Mouse (Mus musculus) activated CD4-positive, CD25-positive, alpha-beta regulatory T cell (primary cell): Measurements from ENCODE around the gene Rpl39. TPM values are rescaled to one million over a fixed set of nuclear protein-coding genes. Genes with fewer than 3 reads are reported as not detected.

Experiments used
- polyA plus RNA-seq, 2 experiments: library from polyadenylated mRNA; unstranded; fragments of 100-300 nt; shearing (Covaris generic); gene quantifications; one replicate each; pipeline ENCODE4 v1.2.1; 2017

Rpl39 gene
- polyA plus RNA-seq, result 100 to 1,000 TPM; 448 to 584 TPM

GRCm38 (mm10) chrX:37084927-37085660 lies at the start of gene Rpl39:
TSS of gene Rpl39 (minus strand) at chrX:37085402.

GRCm38 (mm10) chrX:37126671-37127358 lies 41.6 kb upstream of the Rpl39 start, which contains the start of gene Nkap:
TSS of gene Nkap (plus strand) at chrX:37126795.

GRCm38 (mm10) chrX:37110193-37110880 lies 25.1 kb upstream of the Rpl39 start, which contains the start of gene Upf3b:
TSS of gene Upf3b (minus strand) at chrX:37110322.

GRCm38 (mm10) chrX:37048066-37048889 lies 36.9 kb downstream of the Rpl39 start, which contains the start of gene Sowahd:
TSS of gene Sowahd (plus strand) at chrX:37048845.

Other genes with a start within 250 kb of the Rpl39 start
- gene Ube2a, start 211.5 kb downstream of the Rpl39 start, polyA plus RNA-seq, result 100 to 1,000 TPM; 128 to 143 TPM
- 10 to 100 TPM; 29.5 to 31.0 TPM for gene C330007P06Rik, start 211.3 kb downstream of the Rpl39 start, polyA plus RNA-seq
- 1 to 10 TPM in 1 of 2 experiments, under 1 TPM in 1; 0.48 to 2.1 TPM for gene Nkrf, start 182.5 kb downstream of the Rpl39 start, polyA plus RNA-seq
- 100 to 1,000 TPM; 108 to 117 TPM for gene Sept6, start 93.6 kb downstream of the Rpl39 start, polyA plus RNA-seq
- gene Sowahd, start 36.6 kb downstream of the Rpl39 start, polyA plus RNA-seq, result not detected
- gene Upf3b, start 24.9 kb upstream of the Rpl39 start, polyA plus RNA-seq, result 10 to 100 TPM; 24.7 to 30.3 TPM
- gene Nkap, start 41.4 kb upstream of the Rpl39 start, polyA plus RNA-seq, result 10 to 100 TPM; 20.1 to 25.1 TPM
- gene Akap14, start 83.4 kb upstream of the Rpl39 start, polyA plus RNA-seq, result under 1 TPM; 0.08 to 0.26 TPM
- gene Ndufa1, start 105.8 kb upstream of the Rpl39 start, polyA plus RNA-seq, result 100 to 1,000 TPM; 293 to 300 TPM
- 10 to 100 TPM; 10.3 to 15.5 TPM for gene Rnf113a1, start 105.8 kb upstream of the Rpl39 start, polyA plus RNA-seq
- not detected for gene Gm9, start 125.6 kb upstream of the Rpl39 start, polyA plus RNA-seq
- gene Rhox1, start 136.9 kb upstream of the Rpl39 start, polyA plus RNA-seq, result under 1 TPM in 1 of 2 experiments, not detected in 1; 0.33 TPM
- not detected for gene Rhox2a, start 159.6 kb upstream of the Rpl39 start, polyA plus RNA-seq
- gene Rhox3a, start 164.5 kb upstream of the Rpl39 start, polyA plus RNA-seq, result not detected
- gene Rhox4a, start 179.9 kb upstream of the Rpl39 start, polyA plus RNA-seq, result not detected